Mouse (Mus musculus): ENCODE results near the gene Tnip1.

Gene Tnip1

DNA sequence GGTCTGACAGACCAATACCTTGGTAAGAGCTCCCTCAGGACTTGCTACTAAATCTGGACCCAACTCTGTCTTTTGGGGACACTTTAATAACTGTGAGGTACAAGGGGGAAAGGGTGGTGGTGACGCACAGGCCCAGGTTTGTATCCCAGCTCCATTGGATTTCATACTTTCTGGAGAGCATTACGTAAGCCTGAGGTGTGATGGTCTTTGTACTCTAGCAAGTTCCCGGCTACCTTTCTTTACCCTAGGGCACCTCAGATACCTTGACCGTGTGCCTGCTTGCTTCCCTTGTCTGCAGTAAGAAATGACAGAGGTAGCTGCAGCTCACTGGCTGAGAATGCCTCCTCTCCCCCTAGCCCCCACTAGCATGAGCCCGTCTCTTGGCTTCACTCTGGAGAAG, 55.5 kb downstream of the Tnip1 start:
- no peak for DNase-seq

DNA sequence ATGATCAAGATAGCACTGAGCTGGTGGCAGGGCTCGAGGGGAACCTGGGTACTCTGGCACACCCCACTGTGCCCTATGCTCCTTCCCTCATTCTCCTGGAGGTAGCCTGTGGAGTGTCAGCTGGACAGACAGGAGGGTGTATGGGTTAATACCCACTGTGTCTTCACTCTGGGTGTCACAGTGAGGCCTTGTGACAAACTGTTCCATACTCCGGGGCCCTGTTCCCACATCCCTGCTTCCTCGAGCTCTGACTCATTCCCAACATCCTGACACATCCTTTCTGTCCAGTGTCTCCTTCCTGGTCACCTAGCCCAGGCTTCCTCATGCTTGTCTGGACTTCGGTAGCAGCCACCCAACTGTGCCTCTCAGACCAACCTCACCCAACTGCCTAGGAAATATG, 56.3 kb downstream of the Tnip1 start:
- peak in 1 of 2 experiments; percentile 28 for DNase-seq

DNA sequence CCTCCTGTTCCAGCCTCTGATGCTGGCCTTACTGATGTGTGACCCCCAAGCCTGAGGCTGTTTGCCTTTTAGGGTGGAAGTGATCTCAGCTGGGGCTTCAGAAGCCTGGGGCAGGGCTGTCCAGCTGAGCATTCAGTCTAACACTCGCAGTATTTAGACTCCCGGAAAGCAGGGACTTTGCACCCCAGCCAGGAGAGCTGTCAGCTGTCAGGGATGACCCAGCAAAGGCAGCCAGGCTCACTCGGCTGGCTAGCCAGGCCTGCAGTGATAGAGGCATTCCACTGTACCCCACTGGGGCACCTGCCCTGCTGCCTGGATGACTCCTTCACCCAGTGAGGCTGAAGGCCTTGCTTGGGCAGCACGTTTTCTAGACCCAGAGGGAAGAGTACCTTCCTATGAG, 56.8 kb downstream of the Tnip1 start:
- peak; percentile 52 to 75 for DNase-seq

DNA sequence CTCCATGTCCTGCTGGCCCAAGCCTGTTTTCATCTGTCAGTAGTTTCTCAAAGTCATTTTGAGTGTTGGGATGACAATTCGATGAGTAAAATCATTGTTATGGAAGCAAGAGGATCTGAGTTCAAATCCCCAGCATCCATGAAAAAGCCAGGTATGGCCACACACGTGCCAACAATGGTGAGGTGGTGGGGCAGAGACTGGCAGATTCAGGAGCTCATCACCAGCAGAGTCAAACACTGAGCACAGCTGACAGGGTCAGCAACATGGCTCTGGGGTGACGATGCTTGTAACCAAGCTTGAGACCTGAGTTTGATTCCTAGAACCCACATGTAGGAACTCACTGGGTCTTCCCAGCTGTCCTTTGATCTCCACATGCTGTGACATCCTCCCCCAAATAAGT, 57.6 kb downstream of the Tnip1 start:
- no peak for DNase-seq

DNA sequence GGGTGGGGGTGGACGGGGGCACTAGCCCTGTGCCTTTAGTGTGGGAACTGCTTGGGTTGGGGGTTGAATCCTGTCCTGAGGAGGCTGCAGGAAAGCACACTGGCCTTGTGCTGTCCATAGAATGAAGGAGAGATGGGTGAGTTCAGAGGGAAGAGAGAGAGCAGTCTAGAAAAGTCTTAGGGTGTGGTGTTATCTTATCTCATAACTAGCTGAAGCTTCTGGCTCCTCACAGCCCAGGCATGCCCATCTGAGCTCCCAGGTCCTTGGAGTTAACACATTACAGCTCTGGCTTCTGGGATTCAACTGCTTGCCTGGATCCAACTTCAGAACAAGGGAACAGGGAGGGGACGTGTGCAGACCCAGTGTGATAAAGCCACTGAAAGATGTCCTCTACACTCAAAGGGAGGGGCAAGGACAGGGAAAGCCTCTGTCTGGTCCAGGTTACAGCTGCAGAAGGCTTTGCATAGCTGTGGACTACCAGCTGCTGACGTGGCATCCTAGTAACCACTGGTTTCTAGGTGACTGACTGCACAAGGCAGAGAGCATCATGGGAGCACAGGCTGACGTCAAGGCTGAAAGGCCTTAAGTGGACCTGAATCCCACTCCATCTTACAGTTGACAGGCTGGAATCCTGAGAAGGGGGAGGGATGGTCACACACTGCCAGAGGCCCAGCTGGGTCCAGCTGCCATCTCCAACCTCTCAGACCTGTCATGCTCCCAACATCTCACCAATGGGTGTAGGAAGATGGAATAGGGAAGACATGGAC, 58.6 kb downstream of the Tnip1 start:
- DNase-seq = peak; percentile 64 to 66

DNA sequence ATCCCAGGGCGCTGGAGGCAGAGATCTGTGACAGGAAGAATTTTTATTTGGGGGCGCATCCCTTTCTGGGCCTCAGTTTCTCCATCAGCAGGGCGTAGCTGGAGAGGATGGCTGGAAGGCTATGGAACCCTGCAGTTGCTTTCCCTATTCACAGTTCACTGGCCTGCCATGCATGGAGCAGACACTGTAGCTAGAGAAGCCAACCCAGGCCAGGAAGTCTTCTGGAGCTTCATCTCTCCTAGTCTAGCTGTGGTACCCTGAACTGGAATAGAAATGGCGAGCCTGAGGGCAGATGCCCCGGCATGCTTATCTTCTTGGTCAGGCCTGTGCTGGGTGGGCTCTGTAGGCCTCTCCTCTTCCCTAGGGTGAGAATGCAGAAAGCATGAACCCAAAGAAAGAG, 59.4 kb downstream of the Tnip1 start:
- no peak for DNase-seq

DNA sequence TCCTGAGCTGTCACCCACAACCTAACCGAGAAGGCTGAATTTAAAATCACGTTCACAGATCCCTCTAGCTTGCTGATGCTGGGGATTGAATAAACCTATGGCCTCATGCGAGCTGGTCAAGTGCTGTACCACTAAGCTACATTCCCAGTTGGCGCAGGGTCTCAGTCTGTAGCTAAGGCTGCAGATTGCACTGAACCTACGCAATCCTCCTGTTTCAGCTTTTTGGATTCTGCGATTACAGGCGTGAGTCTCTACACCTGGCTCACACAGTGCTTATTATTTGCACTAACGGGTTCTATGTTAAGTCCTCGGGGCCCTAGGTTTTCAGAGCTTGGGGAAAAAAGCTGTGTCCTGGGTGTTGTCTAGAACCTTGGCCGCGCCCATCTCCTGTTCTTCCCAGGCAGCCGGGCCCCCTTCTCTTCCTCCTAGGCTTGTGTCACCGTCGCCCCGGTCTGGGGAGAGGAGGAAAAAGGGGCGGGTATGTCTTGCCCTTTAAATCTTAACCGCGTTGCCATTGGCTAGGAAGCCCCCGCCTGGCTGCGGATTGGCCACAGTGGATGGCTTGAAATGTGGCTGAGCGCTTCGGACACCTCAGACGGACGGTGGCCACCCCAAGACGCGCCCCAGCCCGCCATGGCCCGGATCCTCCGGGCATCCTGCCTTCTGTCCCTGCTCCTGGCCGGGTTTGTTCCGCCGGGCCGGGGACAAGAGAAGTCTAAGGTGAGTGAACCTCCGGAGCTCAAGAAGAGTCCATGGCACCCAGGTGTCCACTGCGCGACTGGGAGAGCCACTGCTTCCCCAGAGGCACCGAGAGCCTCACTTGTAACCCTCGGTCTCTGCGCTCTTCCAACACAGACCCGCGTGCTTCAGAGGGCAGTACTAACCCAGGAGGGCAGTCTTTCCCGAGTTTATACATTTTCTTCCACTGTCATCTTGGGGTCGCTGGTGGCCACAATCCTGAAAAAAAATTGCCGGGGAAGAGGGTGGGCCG, 60.1 kb downstream of the Tnip1 start, which contains the start of gene Gpx3:
Gpx3 (plus strand) TSS at position 121 of the 991 bp plus-strand sequence.
- DNase-seq = peak; percentile 89 to 94

DNA sequence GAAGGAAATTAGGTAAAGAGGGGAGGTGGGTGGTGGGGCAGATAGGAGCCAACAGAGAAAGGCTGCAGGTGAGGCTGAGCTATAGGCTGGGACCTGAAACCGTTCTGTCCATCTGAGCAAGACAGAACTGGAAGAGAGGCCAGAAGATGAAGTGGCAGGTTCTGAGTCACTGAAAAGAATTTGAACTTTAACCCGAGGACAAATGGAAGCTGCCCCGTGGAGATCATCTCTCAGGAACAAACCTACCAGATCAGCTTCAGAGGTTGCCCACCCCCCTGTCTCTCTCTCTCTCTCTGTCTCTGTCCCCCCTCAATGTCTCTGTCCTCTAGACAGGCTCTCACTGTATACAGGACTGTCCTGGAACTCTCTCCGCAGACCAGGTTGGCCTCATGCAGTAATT, 63.1 kb downstream of the Tnip1 start:
- DNase-seq = peak; percentile 49 to 70

DNA sequence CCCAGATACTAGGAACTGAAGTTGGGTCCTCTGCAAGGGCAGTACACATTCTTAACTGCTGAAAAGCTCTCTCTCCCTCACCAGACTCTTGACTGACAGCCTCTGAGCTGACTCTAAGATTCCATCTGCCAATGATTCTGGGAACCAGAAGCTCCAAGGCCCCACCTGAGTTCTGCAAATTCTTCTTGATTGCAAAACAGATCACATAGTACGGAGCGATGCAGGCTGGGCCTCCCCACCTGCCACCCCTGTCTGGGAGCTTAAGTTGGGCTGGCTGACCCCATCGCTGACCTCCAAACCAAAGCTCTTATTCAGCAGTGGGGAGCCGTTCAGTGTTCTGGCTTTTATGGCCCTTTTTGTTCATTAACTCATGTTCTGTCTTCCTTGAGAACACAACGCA, 65.2 kb downstream of the Tnip1 start:
- DNase-seq = peak; percentile 82 to 92

DNA sequence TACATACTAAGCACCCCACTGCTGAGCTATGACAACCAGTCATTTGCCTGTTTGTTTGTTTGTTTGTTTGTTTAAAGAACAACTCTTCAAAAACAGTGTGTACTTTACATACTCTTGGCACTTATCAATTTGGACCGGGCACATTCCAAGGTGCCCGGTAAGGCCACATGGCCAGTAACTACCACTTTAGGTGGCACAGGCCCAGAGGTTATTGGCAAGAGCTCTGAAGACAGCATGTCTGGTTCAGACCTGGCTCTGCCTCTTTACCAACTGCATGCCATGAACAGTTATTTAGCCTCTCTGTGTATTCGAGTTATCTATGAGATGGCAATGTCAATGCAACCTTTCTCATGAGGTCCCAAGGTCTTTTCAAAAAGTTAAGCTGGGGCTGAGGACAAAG, 66.1 kb downstream of the Tnip1 start:
- DNase-seq = peak; percentile 76 to 91

DNA sequence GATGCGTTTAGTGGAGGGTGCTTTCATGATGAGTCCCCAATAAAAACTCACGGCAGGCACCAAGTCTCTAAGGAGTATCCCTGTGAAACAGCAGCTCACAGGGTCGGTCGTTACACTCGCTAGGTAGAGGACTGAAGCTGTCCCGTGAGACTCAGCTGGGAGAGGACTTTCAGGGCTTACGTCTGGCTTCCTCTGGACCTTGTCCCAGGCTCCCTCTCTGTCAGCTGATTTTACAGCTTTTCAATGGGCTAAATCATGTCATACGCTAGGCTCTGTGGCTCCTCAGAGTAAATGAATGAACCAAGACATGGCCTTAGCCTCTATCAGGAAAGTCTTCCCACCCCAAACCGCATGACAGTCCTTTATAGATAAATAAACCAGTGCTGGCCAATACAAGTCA, 68.1 kb downstream of the Tnip1 start:
- peak; percentile 78 to 89 for DNase-seq

DNA sequence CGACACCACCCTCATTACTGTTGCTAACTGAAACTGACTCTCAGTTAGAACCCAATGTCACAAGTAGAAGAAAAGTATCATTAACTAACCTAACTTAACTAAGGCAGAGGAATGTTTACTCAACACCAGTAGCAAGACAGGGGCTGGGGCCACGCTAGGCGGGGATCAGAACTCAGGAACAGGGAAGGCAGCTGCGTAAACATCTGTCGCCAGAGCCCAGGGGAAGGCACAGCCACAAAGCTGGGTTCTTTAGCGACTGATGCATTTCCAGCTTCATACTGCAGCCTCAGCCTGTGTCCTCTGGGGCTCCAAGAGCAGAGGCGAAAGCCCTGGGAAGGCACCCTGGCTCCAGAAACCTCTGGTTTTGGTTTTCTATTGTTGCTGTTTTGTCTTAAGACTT, 70.6 kb downstream of the Tnip1 start:
- peak; percentile 62 for DNase-seq

DNA sequence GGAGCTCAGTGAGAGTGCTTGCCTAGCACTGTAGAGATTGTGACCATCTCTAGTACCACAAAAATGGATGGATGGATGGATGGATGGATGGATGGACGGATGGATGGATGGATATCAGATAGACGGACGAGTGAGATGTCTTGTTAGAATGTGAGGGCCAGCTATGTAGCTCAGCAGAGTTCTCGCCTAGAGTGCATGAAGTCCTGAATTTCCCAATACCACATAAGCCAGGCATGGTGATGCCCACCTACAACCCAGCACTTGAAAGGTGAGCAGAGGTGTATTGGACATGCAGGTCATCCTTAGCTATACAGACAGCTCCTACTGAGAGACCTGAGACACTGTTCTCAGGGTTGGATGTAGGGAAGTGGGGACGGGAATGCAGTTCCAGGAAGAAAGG, 71.4 kb downstream of the Tnip1 start:
- DNase-seq = no peak

DNA sequence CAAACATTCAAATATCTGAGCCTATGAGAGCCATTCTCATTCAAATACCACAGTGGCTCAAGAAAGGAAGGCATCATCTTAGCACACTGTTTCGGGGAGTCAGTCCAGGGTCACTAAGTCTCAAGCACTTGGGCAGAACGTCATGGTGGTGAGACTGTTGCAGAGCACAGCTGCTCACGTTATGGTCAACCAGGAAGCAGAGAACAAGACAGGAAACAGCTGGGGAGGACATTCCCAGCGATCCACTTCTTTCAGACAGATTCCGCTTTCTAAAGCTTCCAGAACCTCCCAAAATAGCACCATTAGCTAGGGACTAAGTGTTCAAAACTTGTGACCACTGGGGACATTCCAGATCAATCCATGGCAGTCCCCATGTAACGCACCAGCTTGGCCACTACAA, 74.8 kb downstream of the Tnip1 start:
- DNase-seq = no peak

DNA sequence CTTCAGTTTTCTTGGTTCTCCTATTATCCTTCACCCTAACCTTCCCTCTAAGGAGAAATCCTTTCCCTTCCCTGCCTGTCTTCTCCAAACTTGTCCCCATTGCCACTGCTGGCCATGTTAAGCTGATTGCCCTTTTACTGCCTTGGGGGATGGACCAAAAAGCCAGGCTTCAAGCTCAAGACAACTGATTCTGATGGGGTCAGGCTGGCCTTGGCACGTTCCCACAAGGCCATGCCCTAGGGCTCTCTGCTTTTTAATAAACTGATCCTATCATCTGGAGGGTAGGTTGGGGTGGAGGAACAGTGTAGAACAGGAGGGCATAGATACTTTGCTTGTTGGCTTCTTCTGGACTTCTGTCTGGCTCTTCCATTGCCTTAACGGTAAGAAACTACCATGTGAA, 77.3 kb downstream of the Tnip1 start:
- no peak for DNase-seq

DNA sequence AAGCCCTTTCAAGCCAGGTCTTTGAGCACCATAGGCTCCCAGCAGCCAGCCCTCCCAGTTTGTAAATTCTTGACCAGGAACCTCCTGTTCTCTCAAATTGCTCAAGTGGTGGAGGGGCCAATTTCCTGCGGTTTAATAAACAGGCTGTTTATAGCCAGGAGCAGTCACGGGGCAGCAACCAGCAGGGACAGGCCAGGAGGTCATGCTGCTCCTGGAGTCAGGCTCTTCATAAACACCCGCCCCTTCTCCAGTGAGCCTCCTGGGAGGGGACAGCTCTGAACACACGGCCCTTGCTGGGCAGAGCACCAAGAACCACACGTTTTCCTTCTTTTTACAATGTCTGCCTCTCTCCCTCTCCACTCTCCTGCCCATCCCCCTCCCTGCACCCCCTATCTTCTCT, 77.8 kb downstream of the Tnip1 start:
- DNase-seq = peak; percentile 85 to 96

DNA sequence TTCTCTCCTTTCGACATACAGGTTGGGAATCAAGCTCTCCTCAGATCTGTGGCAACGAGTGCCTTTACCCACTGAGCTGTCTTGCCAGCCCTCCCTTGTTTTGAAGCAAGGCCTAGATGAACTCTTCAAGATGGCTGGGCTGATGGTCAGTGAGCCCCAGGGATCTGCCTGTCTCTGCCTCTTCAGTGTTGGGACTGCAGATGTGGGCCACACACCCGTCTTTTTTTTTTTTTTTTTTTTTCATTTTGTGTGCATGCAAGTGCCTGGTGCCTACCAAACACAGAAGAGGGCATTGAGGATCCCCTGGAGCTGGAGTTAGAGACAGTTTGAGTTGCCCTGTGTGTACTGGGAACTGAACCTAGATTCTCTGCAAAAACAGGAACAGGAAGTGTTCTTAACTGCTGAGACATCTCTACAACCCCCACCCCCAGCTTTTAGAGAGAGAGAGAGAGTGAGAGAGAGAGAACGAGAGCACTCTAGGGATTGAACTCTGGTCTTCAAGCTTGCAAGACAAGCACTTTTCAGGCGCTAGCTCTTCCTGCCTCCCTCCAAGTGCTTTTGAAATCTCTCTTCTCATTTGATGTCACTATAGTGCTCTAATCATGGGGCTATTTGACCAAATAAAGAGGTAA, 78.4 kb downstream of the Tnip1 start:
- peak in 1 of 2 experiments; percentile 55 for DNase-seq

DNA sequence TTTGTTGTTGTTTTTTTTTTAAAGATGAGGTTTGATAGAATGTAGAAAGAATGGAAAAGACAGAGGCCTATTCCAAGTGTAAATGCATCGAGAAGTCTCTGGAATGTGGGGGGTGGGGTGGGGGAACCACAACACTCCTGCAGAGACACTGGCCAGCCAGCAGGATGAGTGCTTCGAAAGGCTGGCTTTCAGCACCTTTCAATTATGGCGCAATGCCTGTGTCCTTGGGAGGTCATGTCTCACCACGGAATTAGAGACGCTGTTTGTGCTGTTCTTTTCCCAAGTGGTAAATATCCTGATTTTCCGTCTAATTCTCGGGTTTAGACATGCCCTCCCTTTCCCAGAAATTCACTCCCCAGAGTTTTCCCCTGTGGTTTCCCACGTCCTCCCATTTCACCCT, 80.0 kb downstream of the Tnip1 start:
- peak; percentile 79 to 87 for DNase-seq

DNA sequence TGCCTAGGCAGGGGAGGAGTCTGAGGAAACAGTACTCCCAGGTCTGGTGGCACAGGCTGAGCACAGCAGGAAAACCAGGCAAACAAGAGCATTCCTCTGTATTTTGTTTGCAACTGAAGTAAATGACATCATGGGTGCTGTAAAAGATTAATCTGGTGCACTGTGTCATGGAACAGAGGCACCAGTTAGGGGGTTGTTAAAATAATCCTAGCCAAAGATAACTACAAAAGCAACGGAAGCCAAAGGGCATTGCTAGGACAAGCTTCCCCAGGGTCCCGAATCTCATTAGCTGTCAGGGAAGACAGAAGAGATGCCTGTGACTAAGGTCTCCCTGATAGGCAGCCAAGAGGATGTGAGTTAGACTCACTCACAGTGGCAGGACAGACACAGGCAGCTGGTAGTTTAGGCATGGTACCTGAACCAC, 81.7 kb downstream of the Tnip1 start:
- peak; percentile 66 to 91 for DNase-seq

DNA sequence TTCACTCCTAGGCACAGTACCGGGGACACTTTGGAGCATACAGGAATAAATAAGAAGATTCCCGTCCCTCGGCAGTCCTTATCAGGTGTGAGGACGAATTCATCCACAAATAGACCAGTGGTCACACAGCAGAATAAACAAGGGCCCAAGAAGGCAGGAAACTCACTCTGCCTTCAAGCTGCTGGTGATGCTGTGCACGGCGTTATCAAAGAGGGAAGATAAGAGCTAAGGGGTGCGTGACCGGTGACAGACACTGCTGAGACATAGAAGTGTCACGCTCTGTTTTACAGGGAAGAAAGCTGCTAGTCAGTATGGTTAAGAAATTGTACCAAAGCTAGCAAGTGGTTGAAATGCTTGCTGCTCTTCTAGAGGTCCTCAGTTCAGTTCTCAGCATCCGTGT, 82.8 kb downstream of the Tnip1 start:
- no peak for DNase-seq

DNA sequence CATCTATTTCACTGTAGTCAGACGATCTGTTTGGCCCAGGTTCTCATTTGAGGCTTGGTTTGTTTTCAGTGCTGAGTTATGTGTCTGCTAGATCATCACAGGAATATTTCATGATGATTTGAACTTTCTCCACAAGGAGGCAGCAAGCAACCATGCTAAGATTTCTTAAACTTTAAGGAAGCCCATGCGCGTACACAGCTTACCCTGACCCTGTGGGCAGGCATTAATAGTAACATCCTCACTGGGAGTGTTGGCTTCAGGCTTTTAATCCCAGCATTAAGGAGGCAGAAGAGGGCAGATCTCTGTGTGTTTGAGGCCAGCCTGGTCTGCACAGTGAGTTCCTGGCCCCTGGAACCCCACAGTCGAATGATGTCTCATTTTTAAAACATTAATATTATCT, 83.3 kb downstream of the Tnip1 start:
- DNase-seq = peak; percentile 72 to 88

DNA sequence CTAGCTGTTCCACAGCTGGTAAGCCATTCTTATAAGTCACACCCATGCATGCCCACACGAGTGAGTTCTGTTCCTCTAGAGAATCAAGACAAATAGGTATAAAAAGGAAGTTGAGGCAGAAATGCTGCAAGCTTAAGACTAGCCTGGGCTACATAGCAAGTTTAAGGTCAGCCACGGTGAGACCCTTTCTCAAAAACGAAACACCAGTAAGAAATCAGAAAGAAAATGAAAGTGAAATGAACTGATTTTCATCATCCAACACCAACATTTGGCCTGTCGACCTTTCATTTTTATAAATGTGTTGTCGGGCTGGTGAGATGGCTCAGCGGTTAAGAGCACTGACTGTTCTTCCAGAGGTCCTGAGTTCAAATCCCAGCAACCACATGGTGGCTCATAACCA, 83.8 kb downstream of the Tnip1 start:
- DNase-seq = no peak

DNA sequence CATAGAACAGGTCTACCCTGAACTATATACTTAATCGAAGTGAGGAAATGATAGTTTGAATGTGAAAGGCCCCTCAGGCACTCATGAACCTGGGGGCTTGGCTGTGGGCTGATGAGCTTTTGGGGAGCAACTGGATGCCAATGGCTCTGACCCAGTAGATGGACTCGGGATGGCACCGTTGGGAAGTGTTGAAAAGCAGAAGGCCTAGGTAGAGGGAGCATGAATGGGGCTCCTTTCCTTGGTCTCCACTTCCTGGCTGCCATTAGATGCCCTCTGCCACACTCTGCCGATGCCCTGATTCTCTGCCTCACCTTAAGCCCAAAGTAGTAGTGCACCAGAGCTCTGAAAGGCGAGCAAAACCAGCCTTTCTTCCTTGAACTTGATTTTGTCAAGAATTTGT, 86.7 kb downstream of the Tnip1 start:
- no peak for DNase-seq
